Mouse (Mus musculus) erythroblast, embryonic 14.5 days (primary cell): Measurements from ENCODE around the gene Bco1.

ENCODE experiments used
- GATA1 ChIP-seq: IDR thresholded peaks from 2 replicates; pipeline ENCODE4 v1.6.1; 2012; ENCODE audit warnings: low read length, inconsistent platforms, mixed read lengths
- TAL1 ChIP-seq: IDR thresholded peaks from 3 replicates; pipeline ENCODE4 v1.6.1; 2012; ENCODE audit warnings: low read length, inconsistent platforms, mixed read lengths

- TF ChIP-seq GATA1 (no peak), TAL1 (no peak)
These were observed 38.0 kb downstream of the Bco1 start for GRCm38 (mm10) chr8:117133702-117134101.
